Mouse (Mus musculus): Measurements from ENCODE around the gene Heg1.
A peak's percentile ranks its signal among the peaks of the same experiment; 100 is the strongest.

Gene Heg1

DNA sequence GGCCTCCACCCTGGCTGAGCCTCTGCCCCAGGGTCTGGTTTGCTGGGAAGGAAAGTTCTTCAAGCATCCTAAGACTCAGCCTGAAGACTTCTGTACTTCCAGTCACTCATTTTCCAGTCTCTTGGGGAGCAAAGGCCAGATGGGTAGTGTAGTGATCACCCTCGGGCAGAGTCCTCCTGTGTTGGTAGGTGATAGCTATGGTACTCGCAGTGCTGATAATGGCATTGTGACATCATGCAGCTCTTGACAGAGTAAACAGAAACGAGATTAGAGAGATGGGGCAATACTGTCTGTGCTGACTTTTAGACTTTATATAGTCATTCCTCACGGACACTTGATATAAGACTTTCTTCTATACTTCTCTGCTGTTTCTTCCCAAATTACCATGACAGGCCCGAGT, 88.6 kb downstream of the Heg1 start:
- DNase-seq (ENCODE audit: low spot score in 2 of 2): no peak

DNA sequence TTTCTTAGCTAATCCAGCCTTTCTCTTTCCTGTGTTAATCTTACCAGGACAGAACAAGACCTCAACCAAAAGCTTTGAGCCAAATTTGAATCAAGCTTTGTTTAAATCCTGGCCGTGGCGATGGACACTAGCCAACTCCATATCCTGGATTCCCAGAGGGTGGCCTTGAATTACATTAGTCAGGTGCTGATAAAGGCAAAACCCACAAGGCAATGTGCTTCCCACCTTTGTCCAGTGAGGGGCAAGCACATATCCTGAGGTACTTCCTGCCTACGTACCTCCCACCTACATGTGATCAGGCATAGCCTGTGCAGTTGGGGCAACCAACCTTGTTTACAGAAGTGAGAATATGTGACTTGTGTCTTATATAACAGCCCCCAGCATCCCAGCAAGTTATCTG, 90.8 kb downstream of the Heg1 start:
- DNase-seq (ENCODE audit: low spot score in 2 of 2): no peak

DNA sequence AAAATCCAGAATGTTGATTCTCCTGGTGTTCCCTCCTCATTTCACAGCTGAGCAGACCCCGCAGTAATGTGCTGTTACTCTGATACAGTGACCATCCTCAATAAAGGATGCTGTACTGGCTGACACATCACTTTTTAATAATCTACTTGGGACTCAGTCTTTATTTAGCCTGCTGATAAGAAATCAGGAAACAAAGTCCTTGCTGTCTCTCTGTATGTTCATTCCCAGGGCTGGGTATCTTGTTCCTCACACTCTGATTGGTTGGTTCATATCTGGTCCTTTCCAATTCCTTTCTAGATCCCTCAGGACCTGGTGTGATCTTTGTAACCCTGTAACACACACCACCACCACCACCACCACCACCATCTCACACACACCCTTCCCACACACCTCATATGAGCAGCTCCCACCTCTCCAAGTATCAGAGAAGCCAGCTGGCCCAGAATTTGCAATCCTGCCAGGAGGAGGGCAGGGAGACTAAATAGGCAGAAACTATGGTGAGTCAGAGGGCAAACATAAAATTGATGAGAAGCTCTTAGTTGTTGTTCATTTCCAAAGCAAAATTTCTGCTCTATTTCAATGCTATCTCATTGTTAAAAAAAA, 91.7 kb downstream of the Heg1 start:
- no peak for DNase-seq (ENCODE audit: low spot score in 2 of 2)

DNA sequence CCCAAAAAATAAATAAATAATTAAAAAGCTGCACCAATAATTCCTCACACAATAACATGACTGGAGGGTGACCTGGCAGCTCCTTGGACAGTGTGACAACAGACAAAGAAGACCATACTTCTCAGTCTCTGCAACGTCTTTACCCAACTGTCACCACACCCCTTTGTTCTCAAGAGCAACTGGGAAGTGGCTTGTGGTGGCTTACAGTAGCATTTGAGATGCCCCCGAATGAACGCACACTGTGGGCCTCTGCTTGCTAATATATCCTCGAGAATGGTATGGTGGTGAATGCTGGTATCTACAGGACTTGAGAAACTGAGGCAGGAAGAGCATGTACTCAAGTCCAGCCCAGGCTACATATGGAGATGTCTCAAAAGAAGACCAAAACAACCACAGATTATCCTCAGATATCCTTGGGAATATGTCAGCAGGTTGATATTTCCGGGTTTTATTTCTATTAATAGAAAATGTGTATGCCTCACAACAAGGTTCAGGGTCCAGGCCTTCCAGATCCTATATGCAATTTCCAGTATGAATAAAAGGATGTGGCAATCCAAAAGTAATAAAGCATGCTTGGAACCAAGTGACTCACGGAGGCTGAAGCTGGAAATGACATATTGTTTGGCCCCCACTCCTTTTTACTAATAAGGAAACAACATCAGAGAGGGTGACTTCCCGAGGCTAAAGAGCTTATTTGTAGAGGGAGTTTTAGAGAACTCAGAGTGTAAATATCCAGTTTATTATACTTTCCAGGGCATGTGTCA, 92.8 kb downstream of the Heg1 start:
- DNase-seq (ENCODE audit: low spot score in 2 of 2): no peak

DNA sequence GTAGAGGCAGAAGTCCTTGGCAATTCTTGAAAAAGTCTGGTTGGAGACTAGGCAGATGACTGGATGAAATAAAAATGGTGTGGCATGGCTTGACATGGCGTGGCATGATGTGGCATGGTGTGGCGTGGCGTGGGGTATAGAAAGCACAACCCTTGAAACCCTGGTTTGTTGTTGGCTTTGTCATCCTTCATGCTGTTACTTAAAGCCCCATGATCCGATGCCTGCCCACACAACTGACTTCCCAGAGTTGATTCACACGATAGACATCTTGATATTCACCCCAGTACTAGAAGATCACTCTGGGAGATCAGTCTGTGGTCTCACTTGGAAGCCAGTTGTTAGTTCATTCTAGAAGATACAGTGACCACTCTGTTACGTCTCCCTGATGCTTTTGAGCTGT, 93.4 kb downstream of the Heg1 start:
- no peak for DNase-seq (ENCODE audit: low spot score in 2 of 2)

DNA sequence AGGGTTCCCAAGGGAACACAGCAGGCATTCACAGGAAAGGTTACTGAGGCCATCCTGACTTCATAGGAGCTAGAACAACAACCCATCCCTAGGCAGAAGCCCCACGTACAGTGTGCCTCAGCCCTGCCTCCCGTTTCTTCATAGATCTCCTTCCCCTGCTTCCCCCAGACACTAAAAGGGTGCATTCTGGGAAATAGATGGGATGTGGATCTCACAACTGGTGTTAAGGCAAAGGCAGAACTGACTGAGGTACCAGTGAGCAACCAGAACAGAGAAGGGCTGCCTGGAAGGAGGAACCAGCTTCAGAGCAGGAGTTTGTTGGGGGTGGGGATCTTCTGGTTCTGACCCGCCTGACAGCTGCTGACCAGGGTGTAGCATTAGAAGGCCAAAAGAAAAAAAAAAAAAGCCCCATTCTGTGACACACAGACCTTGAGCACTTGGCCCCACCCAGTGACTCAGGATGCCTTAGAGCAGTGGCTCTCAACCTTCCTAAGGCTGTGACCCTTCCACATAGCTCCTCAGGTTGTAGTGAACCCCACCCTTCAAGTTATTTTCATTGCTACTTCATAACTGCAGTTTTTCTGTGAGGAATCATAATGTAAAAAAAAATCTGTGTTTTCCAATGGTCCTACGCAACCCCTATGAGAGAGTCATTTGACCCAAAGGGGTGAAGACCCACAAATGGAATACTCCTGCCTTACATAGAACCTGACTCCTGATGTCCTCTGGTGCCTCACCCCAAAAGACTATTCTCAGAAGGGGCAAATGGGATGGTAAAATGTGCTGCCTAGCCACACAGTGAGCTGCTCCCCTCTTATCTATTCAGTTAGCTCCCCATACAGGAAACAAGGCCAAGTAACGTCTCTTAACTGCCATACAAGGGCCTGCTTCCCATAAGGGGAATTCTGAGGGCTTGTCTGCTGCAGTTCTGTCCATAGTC, 97.9 kb downstream of the Heg1 start:
- DNase-seq (ENCODE audit: low spot score in 2 of 2): no peak

DNA sequence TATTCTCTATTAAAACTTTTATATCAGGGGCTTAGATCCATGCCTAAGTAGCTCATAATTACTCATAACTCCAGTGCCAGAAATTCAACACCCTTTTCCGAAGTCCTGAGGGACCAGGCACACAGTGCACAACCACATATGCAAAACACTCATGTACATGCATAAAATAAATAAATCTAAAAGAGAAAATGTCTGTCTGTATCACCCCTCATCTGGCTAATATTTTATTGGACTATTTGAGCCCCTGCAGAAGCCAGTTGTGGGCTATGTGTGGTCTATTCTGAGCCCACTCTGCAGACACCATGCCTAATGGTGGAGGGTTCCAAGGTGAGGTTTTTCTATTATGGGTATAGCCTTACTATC, 98.5 kb downstream of the Heg1 start:
- DNase-seq (ENCODE audit: low spot score in 2 of 2): no peak

DNA sequence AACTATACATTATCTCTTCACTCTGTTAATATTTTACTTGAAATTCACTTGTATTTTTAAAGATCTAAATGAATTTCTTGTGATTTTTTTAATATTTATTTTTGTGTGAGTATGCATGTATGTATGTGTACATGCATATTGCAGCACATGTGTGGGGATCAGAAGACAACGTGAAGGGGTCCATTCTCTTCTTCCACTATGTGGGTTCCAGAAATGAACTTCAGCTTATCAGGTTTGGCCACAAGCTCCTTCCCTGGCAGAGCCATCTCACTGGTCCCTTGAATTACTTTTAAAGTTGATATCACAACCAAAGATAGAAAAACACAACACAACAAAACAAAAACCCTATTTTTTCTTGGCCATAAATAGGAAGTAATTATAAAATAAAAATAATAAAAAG, 100.4 kb downstream of the Heg1 start:
- no peak for DNase-seq (ENCODE audit: low spot score in 2 of 2)

DNA sequence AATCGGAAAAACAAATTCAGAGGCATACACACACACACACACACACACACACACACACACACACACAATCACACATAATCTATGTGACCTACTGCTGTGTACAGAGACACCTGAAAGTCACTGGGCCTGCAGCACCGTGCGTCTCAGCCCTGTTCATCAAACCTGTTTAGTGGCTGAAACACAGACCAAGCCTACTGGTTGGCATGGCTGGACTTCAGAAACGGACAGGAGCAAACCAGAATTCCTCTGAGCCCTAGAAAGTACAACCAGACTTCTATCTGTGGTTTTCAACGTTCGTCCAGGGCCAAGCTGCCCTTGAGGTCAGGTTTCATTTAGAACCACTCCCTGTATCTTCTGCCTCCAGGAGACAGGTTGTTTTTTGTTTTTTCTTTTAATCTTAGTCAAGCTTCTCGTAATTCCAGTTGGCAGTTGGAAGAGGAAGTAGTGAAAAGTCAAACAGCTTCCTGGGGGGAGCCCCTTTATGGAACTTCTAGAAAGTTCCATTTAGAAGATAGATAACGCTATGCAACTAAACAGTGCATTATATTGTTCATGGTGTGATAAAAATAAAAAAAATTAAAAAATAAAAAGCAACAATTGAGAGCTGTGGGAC, 101.0 kb downstream of the Heg1 start:
- DNase-seq (ENCODE audit: low spot score in 2 of 2): no peak

DNA sequence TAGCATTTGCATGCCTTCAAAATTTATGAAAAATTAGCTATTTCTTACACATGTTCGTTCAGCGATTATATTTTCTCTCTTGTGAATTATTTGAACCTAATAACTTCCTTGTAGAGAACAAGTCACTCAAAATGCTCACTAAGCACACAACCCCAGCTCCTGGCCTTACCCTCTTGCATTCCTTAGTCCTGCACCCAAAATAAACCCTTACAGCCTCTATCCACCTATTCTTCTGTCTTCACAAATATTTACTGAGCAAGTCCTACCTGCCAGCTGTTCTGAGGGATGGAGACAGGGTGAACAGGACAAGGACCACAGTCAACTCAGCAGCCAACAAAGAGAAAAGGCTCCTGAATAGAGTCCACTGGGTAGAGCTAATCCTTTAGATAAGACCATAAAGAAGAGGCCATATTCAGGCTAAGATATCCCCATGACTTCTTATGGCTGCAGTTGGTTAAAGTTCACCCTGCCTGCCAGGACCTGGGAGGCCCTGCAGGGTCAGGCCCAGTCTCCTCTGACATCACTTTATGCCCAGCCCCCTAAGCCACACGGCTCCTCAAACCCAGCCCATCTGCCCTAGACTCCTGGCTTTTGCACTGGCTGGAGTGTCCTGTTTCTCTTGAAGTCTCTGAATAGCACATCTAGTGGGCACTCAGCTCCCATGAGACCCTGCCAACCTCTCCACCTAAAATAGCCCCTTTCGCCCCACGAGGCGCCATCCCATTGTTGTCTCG, 102.7 kb downstream of the Heg1 start:
- DNase-seq (ENCODE audit: low spot score in 2 of 2): no peak

DNA sequence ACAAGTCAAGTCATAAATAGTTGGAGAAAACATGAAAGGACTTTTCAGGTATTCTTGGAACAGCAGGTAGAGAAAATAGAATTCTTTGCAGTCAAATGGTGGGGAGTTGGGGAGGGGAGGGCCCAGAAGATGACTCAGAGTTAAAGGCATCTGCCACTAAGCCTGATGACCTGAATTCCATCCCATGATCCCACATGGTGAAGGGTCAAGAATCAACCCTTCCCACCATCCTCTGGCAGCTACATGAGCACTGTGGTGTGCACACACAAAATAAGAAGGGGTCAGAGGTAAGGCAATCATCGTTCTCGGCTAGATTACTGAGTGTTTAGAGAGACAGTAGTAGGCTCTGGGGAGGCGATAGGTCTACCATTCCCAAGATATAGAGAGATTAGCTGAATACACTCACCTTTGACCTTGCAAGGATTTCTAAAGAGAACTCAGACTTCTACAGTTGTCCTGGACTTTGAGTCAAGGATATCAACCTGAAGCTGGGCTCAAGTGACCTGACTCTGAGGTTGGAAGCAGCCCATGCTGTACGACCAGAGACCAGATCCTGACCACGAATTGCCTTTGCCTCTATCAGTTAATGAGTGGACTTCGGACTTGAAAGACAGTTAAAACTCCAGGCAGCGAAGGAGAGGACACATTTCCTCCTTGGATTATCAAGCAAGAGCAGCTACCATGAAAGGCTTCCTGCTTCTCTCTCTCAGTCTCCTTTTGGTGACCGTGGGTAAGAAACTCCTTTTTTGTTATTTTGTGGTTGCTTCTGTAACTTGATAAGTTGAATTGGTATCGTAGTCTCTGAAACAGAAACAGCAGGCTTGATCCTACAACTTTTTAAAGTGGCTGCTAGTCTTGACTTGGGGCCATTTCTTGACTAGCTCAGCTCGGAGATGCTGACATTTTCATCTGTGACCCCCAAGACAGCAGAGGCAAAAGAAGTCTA, 109.9 kb downstream of the Heg1 start, which contains the start of gene Muc13:
Gene Muc13, plus strand, starts transcription at position 192 of the 946 bp plus-strand sequence.
- no peak for DNase-seq (ENCODE audit: low spot score in 2 of 2)

DNA sequence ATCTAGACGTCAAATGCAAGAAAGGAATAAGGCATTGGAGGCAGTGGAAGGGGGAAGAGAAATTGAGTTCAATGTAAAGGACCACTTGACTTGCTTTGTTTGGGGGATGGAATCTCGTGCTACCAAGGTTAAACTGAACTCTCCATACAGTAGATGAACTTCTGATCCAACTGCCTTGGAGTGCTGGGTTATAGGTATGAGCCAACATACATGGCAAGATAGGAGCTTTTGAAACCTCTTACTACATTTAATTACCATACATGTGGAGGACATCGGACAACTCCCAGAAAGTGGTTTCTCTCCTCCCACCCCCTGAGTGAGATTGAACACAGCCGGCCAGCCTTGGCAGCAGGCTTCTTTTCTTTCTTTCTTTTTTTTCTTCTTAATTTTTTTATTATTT, 110.9 kb downstream of the Heg1 start:
- DNase-seq (ENCODE audit: low spot score in 2 of 2): no peak

DNA sequence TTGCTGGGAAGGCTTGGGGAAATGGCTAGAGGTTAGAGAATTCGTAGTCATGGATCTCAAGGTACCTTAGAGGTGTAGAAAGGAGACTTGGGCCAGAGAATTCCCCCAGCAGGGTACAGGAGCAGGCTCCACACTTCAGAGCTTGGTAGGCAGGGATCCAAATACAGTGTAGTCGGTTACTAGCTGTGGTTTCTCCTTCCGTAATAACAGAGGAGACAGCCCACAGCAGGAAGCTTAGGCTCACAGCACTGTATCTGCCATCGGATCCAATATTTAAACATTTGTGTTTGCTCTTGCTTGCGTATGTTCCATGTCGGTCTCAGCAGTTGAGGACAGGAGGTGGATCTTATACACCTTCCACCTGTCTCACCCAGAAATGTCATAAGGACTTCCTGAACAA, 111.7 kb downstream of the Heg1 start:
- no peak for DNase-seq (ENCODE audit: low spot score in 2 of 2)

DNA sequence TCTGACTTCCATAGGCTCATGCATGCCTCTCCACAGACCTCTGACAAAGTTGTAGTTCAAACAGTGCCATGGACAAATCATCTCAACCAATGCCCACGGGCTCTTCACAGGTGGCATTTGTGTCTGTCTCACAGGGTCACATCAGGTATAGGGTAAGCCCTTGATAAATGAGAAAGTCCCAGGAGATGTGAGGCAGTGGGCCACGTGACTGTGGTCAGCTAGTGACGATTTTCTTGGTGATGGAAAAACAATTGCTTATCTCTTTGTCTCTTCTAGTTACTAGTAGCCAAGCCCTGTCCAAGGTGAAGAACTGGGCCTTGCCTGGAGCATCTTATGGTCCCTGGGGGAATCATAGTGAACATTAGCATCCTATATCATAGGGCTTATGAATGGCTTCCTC, 112.6 kb downstream of the Heg1 start:
- DNase-seq (ENCODE audit: low spot score in 2 of 2): no peak

DNA sequence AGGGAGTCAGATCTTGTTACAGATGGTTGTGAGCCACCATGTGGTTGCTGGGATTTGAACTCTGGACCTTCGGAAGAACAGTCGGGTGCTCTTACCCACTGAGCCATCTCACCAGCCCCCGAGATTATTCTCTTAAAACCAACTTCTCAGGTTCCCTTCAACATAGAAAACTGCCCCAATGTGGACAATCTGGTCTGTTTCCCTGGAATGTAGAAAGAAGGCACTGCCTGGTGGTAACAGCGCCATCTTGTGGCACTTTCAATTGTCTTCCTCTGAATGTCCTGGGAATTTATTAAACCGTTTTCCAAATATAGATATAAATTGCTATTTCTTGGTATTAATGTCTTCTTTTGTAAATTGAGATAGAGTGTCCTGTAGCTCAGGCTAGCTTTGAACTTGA, 113.7 kb downstream of the Heg1 start:
- DNase-seq (ENCODE audit: low spot score in 2 of 2): peak in 1 of 2 experiments; percentile 31

DNA sequence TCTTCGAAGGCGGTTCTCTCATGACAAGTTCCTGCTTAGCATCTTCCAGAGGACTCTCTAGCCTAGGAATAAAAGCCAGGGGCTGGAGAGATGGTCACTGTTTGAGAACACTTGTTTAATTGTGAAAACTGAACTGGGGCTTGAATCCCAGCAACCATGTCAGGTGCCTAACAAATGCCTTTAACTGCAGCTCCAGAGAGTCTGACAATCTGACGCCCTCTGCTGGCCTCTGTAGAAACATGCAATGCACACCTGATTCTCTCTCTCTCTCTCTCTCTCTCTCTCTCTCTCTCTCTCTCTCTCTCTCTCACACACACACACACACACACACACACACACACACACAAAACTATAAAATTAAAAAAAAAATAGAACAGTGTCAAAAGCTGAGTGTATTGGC, 125.8 kb downstream of the Heg1 start:
- no peak for DNase-seq (ENCODE audit: low spot score in 2 of 2)

DNA sequence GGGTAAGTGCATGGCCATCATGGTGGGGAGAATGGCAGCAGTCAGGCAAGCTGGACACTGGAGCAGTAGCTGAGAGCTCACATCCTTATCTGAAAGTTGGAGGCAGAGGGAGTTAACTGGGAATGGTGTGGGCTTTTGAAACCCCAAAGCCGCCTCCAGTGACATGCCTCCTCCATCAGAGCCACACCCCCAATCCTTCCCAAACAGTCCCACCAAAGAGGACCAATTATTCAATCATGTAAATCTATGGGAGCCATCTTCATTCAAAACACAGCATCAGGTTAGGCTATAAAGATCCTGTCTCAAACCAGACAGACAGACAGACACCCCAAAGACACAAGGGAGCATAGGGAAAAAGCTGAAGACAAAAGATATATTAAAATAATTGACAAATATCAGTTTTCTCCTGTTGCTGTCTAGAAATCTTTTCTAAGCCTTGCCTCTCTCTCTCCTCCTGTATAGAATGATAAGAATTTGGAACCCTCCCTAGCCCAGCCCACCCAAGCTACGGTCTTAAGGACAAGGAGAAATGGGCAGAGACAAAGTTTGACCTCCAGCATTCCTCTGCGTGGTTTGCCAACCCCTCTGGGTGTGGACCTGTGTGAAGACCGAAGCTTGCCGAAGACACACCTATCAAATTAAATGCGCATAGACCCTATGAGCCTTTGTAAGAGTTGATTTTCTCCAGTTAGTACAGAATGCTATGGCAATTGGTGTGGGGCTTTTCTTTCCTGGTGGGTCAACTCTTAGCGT, 134.4 kb downstream of the Heg1 start:
- no peak for DNase-seq (ENCODE audit: low spot score in 2 of 2)

DNA sequence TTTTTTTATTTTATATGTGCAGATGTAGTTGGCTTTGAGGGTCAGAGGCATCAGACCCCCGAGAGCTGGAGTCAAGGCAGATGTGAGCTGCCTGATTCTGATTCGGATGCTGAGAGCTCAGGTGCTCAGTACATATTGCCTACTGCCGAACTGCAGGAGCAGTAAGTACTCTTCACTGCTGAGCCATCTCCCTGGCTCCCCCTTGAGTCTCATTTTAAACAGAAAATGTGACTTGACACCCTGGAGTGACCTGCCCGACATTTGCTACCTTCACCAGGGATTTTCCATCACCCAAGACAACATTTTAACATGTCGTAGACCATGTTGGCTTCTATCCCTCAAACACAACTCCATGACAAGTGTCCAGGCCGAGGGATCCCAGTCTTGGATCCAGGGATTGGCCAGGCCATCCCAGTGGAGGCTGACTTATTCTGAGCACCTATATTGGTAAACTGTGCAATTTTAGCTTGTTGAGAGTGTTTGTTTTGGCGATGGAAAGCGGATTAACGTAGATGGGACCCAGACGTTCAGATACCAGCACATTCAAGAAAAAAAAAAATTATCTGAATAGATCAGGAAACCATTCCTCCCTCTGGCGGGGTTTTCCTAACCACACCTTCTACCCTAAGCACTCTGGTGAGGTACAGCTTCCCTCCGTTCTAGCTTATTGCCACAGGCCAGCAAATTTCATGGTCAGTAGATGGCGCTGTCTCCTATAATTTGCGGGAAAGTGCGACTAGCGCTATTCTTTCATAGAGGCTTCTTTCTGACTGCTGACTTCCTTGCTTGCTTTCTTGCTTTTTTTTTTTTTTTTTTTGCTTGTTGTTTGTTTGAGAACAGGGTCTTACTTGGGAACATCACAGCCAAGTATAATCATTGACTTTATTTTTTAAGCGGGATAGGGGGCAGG, 136.4 kb downstream of the Heg1 start:
- DNase-seq (ENCODE audit: low spot score in 2 of 2): peak; percentile 66 to 89

Data from thymus, postnatal 10 days (tissue).